Mouse (Mus musculus) ES-Bruce4 (cell line): Measurements from ENCODE around the gene Gpkow.

ENCODE experiments used
- CTCF ChIP-seq: IDR thresholded peaks from one replicate; pipeline ENCODE4 v1.8.1; 2011; ENCODE audit warnings: low read depth, low read length
- EP300 ChIP-seq: IDR thresholded peaks from 2 replicates; pipeline ENCODE4 v1.6.1; 2011; ENCODE audit warnings: low read depth, low read length; ENCODE audit not compliant: insufficient read depth
- POLR2A ChIP-seq: IDR thresholded peaks from one replicate; pipeline ENCODE4 v1.8.1; 2011; ENCODE audit warnings: low read length; ENCODE audit not compliant: insufficient read depth

DNA sequence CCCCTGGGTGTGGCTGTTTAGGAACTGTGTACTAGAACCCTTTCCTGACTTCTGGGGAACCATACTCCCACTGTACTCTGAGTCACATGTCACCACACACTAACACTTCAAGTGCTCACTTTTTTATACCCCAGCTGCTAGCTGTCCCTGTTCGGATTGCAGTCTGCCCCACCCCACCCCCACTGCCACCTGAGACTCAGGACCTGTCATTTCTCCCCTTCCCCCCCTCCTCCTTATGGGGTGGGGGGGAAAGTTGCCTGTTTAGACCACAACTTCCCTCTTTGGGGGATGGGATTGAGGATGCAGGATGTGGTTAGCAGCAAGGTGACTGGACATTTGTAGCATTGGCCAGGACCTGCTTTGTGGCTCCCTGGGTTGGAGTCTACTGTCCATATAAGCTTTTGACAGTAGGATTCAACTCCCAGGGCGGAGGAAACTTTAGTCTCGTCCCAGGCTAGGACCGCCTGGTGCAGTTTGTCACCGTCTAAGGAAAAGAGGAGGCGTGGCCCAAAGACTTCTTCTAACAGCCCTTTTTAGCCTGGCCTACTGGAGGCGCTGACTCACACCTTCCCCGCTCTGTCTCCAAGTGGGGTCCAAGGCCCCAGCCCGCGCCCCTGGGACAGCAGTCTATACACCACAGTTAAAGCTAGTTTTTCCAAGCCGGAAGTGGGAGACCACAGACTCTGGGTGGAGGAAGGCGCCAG is 23.2 kb upstream of the Gpkow start:
- TF ChIP-seq CTCF (no peak), POLR2A (no peak), EP300 (no peak)
